Mouse (Mus musculus) CD8-positive naive resting alpha-beta T cell, adult 2 months (primary cell): ENCODE measurements around the gene Espn.
A peak's percentile ranks its signal among the peaks of the same experiment; 100 is the strongest.

Source experiments
- DNase-seq, 2 experiments: peaks; one replicate each; pipeline ENCODE4 v3.0.0; 2022; ENCODE audit warnings: low read depth in 2 of 2, low spot score in 2 of 2

Espn gene

DNA sequence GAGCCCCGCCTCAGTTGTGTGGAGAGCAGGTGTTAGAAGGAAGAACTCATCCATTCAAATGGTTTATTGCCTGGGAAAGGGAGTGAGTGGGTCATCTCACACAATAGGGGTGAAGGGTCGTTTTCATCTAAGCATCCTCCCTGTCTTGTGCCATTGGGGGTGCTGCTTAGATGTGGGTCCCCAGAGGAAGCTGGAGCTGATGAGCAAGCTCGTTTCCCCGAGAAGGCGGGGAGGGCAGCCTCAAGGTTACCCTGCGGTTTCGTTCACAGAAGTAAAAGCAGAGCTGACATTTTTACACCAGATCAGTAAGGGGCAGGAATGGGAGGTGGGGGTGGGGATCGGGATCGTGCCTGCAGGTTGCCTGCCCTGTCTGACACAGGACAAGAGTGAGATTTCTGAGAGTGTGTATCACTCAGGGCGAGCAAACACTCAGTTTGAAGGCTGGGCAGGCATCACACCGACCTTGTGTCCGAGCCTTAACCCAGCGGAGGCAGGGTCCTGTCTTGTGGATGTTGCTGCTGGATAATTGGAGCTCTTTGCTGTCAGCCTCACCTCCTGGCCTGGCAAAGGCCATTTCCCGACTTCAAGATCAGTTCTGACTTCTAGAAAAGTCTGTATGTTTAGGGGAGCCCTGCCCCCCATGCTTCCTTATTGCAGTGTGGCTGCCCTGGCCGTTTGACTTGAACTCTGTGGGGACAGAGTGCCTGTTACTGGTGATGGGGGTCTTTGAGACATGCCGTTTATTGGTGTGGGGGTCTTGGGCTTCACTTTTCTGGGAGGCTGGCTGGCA, 26.9 kb upstream of the Espn start:
- no peak for DNase-seq

DNA sequence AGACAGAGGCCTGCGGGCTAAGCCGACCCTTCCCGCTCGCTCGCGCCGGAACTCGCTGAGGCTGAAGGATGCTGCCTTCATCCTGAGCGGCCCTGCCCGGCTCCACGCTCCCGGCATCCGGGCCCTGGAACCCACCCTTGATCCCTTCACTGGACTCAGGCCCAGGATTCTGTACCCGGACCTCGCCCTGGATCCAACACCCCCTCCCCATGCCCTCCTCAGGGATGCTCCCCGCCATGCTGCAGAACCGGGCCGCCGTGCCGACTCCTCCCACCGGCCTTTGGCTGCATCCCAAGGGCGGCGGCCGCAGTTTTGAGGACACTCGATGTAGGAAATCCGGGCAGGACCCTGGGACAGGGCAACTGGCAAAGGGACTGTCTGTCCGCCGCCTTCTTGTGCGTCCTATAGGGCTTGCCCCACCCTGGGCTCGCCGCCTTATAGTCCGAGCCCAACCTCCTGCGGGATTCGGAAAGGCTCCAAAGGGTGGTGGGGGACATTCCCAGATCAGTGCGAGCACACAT, 26.2 kb upstream of the Espn start:
- DNase-seq: no peak

DNA sequence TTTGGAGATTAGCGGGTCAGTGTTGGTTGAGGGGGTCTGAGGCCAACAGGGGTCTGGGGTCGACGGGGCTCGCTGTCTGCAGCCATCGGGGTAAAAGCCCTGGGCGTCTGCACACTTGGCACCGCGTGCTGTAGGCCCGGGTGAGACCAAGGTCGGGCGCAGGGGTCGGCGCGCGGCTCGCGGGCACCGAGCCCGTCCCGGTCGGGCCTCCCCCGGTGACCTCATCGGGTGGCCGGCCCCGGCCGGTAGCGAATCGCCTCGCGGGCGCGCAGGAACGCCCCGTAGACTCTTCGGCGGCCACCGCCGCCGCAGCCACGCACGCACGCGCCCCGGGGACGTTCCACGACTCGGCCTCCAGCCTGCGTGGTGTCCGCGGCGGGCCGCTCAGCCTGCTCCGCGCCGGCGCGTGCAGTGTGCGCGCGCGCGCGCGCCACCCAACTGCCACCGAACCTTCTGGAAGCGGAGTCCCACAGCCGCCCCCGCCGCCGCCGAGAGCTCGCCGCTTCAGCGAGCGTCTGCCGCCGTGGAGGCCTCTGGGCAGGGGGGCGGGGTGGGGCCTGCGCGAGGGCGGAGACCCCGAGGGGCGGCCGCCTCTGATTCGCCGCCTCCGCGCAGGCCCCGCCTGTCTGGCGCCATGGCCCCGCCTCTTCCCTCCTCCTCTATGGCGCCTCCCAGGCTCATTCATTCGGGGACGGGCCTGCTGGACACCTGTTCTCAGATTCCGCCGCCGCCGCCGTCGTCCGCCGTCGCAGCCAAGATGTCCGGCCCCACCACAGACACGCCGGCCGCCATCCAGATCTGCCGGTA, 25.6 kb upstream of the Espn start, which contains the start of gene Acot7:
Acot7 (plus strand) TSS at position 598 of the 807 bp plus-strand sequence.
- DNase-seq: peak; percentile 79 to 88

DNA sequence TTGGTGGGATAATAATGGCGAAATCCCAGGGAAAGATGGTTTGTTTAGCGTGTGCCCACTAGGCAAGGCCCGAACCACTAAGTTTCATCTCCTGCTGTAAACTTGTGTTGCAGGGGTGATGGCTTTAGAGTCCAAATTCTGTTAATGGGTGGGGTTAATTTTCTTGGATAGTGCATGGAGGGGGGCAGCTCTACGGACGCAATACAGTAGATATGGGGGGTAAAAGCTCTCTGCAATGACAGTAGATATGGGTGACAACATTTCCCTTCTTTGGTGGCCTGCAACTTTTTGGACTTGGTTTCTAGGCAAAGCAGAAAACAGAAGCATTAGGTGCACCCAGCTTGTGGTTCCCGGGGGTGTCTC, 25.0 kb upstream of the Espn start:
- no peak for DNase-seq

DNA sequence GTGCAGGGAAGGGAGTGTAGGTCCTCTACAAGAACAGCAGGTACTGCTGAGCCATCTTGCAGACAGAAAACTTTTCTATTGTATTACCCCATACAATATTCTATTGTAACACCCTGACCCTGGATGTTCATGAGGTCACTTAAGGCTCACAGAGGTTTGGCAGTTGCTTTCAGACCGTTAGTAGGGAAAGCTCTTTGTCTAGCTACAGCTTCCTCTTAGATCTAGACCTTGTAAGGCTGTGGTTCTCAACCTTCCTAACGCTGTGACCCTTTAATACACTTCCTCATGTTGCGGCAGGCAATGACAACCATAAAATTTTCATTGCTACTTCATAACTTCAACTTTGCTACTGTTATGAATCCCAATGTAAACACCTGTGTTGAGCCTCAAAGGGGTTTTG, 24.5 kb upstream of the Espn start:
- no peak for DNase-seq

DNA sequence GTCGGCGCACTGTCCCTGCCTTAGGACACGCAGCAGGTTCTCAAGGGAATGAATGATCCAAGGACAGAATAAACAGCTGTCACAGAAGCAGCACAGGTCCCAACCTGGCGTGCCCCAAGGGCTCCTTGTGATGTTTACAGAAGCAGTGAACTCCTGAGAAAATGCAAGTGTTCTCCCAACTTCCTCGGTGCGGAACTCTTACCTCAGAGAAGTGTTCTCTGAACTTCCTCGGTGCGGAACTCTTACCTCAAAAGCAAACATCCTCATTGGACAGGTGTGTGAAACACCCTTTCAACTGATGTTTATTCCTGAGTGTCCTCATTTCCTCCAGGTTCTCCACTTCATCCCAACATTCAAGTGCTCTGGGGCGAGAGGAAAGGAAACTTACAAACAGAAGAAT, 21.8 kb upstream of the Espn start:
- no peak for DNase-seq

DNA sequence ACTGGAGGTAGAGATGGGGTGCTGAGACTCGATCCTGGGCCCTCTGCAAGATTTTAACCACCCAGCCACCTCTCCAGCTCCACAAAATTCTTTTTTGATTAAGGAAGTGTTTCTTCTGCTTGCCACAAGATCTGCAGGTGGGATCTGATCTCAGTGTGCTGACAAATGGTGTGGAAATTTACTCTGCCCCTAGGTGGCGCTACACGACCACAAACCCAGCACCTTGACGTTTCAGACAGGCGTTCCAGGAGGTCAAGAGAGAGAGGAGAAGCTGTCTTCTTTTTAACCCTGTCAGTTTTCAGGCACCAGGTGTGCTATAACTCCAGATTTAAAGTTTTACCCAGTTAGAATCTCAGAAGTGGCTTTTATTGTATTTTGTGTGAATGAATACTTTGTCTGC, 20.9 kb upstream of the Espn start:
- peak; percentile 84 for DNase-seq

DNA sequence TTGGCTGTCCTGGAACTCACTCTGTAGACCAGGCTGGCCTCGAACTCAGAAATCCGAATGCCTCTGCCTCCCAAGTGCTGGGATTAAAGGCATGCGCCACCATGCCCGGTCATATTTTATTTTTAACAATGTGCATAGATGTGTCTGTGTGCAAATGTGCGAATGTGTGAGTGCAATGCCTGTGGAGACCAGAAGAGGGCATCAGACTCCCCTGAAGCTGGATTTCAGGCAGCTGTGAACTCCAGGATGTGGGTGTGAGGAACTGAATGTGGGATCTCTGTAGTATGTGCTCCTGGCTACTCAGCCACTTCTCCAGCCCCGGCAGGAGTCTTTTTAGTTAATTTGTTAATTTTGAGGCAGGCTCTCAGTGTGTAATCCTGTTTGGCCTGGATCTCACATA, 19.4 kb upstream of the Espn start:
- DNase-seq: no peak

DNA sequence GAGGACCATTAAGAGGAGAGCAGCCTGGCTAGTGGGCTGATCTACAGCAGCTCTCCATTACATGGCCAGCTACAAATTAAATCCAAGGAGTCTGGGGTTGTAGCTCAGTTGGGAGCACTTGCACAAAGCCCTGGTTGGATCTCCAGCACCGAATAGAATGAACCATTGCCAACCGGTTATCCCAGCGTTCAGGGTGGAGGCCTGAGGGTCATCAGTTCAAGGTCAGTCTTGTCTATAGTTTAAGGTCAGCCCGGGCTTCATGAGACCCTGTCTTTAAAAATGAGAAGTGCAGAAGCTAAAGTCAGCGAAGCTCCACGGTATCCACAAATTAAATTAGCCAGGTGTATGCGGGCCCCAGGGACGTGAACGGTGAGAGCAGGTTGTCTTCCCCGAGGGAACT, 18.1 kb upstream of the Espn start:
- no peak for DNase-seq

DNA sequence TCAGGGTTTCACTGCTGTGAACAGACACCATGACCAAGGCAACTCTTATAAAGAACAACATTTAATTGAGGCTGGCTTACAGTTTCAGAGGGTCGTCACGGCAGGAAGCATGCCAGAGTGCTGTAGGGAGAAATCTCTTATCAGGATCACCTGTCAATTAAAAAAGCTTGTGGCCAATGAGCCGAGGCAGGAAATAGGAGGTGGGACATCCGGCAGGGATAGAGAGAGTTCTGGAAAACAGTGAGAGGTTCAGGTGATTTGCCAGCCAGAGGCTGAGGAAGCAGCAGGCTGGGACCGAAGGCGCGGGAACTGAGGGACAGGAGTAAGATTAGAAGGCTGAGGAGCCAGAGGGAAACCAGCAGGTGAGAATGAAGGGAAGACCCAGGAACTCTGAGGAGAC, 16.9 kb upstream of the Espn start:
- no peak for DNase-seq

DNA sequence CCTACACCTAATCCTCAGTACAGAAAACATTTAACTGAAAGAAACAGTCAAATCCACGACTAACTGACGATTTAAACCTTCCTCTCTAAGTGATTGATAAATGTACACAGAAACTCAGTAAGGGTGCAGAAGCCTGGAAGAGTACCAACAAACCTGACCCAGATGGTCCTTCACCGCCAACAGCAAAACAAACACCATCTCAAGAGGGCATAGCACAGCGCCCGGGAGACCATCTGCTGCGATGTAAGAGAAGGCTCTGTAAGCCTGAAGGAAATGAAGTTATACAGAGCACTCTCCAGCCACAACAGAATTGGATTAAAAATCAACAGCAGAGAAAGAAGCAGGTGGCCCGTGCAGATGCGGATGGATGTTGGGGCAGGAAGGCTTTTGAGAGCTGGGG, 15.9 kb upstream of the Espn start:
- DNase-seq: no peak

DNA sequence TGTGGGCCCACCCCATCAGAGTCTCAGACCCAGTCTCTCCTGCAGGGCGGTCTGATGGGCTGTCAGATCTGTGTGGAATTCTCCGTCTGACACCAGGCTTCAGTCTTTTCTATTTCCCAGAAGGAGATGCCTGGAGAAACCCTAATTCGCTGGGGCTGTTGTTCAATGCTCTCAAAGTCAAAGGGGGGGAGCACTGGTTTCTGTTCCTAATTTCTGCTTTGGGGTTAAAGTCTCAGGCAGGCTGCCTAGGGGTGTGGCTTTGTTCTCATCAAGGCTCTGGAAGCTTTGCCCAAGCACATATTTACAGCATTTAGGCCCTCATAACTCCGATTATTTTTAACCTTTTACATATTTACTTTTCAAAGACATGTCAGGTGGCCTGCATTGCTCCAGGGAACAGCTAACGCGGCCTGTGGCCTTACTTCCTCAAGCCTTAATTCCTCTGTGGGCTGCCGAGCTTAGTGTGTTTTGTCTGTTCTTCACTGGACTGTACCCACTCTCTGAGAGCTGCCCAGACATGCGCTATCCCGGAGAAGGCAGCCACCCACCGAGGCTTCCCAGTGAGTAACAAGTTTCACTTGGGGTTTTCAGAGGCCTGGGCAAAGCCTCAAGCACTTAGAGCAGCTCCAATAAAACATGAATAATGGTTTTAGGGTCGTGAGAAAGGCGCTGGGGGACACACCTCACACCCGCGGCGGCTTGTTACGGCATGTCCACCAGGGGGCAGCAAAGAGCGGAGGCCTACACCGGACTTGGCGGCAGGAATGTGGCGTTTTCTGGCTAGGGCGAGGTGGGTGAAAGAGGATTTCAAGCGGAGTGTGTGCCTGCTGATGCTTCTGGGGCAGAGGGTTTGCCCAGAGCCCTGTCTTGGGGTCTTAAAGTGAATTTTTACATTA, 13.1 kb upstream of the Espn start:
- peak; percentile 68 to 69 for DNase-seq

DNA sequence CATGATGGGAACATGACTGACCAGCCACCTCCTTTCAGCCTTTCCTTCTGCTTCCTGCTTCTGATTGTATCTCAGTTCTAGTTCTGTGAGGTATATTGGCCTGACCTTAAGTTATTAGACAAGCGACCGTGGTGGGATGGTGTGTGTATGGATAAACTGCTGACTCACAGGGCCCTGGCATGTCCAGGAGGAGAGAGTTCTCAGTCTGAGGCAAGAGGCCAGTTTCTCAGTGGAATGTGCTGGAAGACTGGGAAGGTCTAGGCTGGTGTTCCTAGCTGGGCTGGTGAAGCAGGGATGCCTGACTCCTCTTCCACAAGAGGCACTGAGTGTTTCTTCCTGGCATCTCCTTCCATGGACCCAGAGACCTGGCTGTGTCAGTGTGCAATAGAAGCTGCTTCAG, 10.6 kb upstream of the Espn start:
- no peak for DNase-seq

DNA sequence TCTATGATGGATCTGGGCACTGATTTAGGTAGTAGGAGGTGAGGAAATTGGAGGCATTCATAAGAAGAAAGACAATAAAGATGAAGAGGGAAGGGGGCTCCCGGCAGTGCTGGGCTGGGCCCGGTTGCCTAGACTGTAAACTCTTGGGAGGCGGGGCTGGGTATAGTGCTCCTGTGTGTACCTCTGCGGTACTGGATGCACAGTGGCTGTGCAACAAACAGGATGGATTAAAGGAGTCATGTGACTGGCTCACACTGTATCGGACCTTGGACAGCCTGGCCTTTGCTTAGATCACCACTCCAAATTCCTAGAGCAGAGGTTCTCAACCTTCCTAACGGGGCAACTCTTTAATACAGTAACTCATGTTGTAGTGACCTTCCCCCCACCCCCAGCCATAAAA, 9.4 kb upstream of the Espn start:
- DNase-seq: no peak

DNA sequence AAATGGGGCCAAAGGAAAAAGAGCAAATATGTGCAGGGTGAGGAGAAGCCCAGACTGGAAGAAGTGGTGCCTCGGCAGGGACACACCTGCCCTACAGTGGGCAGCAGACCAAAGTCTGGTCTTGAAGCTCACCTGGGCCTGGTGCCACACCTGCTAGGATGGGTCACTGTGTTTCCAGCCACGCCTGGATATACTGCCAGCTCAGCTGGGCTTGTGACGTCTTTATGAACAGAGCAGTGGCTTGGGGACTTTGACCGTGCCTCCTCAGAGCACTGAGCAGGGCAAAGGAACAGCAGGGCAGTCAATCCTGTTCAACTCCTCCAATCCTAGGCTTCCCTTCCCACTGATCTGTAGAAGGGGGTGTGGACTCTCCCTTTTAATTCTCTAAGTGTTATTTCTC, 8.6 kb upstream of the Espn start:
- DNase-seq: no peak

DNA sequence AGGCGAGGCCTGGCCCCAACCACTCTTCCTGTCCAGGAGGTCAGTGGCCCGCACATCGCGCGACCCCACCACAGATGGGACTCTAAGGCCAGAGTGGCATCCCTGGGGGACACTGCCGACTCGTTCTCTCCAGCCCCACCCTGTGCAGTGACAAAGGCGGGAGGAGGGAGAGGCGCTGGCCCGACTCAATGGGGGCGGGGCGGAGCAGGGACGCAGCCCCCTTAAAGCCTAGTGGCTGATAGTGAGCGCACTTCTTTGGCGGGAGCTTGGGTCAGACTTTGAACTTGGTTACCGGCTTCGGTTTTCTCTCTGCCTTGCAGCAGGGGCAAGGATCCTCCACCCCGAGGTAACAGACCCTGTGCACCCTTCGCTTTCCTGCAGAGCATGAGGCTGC, 7.1 kb upstream of the Espn start:
- DNase-seq: no peak

DNA sequence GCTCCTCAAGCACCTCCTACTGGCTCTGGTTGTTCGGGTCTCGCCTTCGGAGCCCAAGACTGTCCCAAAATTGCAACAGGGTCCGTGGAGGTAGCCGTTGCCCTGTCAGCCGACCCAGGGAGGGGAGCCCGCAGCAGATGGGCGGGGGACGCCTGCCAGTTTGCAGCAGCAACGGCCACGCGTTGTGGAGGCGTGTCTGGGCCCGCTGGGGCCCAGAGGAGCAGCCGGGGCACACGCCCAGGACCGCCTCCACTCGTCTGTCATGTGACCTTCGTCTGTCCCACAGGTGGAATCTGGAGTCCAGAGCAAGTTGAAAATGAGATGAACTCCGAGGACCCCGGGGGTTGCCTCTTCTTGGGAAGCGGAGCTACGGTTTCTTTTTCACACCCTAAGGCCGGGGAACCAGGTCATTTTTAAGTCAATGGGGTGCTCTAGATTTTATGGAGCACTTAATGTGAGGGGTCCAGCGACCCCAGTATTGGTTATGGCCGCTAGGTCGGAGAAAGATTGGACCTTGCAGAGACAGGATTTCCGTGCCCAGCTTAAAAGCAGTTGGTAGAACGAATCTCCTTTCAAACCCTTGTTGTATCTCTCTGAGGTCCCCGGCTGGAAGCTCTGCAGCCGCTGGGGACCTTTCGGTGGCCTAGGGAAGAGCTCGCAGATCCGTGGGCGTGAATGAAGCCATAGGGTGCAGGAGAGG, 6.6 kb upstream of the Espn start, which contains the start of gene Hes2:
Hes2 (plus strand) TSS at position 283 of the 700 bp plus-strand sequence.
- DNase-seq: no peak

DNA sequence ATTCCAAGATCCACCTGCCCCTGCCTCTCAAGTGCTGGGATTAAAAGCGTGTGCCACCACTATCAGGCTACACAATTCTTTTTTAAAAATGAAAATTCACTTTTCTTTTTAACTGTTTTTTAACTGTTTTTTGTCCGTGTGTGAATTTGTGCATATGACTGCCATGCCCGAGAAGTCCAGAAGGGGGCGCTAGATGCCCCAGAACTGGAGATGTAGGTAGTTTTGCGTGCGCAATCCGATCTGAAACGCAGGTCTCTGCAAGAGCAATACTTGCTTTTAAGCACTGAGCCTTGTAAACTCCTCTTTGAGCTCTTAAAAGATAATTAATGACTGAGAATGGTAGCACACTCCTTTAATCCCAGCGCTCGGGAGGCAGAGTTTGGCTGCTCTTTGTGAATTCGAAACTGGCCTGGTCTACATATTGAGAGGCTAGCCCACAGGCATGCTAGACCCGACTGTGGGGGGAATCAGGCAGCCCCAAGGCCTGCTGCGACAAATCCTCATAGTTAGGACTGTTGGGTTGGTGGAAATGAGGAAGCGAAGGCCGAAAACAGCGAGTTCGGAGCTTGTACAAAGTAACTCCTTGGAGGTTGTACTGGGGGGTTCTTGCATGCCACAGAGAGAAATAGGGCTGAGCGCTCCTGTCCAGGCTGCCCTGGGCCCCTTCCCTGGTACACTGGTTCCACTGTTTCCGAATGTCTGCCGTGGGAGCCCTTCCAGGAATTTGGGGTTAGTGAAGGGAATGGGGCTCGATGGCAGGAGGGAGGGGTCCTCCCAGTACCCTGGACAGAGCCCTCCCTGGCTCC, 5.8 kb upstream of the Espn start:
- peak; percentile 58 to 71 for DNase-seq

DNA sequence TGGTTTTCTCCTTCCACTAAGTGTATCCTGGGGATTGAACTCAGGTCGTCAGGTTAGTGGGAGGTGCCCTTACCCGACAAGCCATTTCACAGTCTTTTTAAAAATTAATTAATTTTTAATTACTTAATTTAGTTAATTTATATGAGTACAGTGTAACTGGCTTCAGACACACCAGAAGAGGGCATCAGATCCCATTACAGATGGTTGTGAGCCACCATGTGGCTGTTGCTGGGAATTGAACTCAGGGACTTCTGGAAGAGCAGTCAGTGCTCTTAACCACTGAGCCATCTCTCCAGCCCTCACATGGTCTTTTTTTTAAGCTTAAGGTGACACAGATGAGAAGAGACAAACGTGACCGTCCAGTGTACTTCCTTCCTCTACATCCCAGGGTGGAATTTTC, 2.8 kb upstream of the Espn start:
- no peak for DNase-seq

DNA sequence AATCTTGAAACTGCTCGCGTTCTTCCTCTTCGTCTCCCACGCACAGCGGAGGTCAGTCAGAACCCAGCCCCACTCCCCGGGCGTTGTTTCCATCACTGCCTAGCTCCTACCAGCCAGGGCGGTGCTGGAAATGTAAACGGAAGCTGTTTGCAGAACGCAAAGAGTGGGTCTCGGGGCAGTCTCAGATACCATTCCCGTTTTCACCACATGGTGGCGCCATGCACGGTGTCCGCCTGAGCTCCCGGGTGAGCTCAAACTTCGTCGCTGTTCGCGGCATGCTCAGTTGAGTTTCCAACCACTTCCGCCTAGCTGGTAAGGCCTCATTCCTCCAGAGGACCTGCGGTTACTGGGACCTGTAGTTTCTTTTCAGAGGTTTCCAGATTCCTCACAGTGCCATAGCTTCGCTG, 1.6 kb upstream of the Espn start:
- peak; percentile 88 to 95 for DNase-seq
